Mouse (Mus musculus) mesoderm, embryonic 11.5 days (tissue): ENCODE results near the gene Fam187a.

ENCODE experiments used
- DNase-seq: peaks from one replicate; pipeline ENCODE4 v3.0.0-alpha.2; 2012; ENCODE audit warnings: low read depth, low spot score

Gene Fam187a

GRCm38 (mm10) chr11:102884616-102885219 is at the start of gene Fam187a:
Fam187a (plus strand) TSS chr11:102885169.
- no peak for DNase-seq

- DNase-seq, result no peak
These were observed 49.4 kb upstream of the Fam187a start, which contains the start of gene Higd1b for GRCm38 (mm10) chr11:102835549-102835948. Higd1b (plus strand) TSS chr11:102835849.

GRCm38 (mm10) chr11:102836146-102836545 is 48.8 kb upstream of the Fam187a start:
- no peak for DNase-seq

- no peak for DNase-seq
These were observed 47.6 kb upstream of the Fam187a start for GRCm38 (mm10) chr11:102837385-102837784.

DNA sequence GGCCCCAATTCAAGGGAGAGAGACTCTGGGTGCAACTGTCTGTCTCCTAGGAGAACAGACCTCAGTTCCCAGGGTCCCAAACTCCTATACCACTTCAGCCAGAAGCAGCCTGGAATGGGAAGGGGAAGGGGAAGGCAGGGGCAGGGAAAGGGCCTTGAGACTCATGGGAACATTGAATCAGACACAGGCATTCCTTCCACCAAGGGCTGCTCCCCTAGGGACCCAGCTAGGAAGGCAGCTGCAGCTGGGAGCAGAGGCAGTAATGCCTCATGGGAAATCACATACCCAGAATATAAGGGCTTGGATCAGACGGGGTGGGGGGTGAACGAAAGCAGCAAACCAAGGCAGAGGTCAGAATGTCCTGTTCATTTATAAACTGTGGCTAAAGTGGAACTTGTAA is 46.8 kb upstream of the Fam187a start:
- DNase-seq, result no peak

DNA sequence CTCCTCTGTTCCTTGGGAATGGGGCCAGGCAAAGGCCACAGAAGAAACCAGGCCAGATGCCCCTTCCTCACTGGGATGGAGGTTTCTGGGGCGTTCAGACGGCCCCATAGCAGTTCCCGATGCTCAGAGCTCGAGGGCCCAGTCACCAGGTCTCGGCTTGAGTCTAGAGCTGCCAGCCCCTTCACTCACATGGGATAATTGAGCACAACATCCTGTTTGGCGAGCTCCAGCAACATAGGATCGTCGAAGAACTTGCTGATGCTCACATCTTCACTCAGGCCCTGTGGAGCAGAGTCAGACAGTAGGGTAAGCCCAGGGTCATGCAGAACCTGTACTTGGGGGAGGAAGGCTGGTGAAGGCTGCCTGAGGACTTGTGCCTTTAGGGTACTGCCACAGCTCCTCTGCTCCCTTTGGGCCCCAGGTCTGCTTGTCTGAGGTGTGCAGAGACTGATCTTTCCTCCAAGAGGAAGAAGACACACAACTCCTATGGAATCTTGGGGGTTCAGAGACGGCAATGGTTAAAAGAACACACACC is 46.3 kb upstream of the Fam187a start:
- DNase-seq, result no peak

DNA sequence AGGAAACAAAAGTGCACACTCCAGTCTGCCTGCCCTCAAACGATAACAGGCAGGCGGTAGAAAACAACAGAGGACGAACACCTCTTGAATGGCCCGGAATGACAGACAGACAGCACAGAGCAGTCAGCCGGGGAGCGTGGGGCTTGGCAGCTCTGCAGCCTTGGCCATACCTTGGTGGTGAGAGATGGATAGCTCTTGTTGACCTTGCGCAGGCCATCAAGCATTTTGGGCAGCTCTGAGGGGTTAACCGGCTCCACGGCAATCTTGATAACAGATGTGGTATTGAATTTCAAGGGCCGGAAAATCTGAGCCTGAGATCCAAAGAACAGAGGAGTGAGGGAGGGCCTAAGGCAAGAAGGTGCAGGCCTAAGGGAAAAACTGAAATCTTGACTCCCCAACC is 39.0 kb upstream of the Fam187a start:
- no peak for DNase-seq

DNA sequence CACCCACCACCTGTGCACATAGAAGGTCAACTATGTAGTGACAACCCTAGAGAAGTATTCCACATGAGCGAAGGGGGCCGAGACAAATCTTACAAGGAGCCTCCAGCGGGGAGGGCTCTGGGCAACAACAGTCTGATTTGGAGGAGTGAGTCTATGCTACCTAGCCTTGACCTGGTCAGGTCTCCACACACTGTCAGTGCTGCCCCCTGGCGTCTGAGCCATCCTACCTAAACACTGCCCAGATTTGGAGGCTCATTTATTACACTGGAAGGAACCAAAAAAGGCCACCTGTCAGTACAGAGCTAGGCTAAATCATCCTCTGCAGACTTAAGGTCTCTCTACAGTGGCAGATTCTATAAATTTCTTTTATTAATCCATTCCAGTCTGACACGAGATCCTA is 33.1 kb upstream of the Fam187a start:
- DNase-seq, result peak; percentile 65

- DNase-seq, result no peak
These were observed 31.2 kb upstream of the Fam187a start for GRCm38 (mm10) chr11:102853760-102854159.

GRCm38 (mm10) chr11:102855941-102856340 is 29.0 kb upstream of the Fam187a start:
- DNase-seq, result peak; percentile 34

DNA sequence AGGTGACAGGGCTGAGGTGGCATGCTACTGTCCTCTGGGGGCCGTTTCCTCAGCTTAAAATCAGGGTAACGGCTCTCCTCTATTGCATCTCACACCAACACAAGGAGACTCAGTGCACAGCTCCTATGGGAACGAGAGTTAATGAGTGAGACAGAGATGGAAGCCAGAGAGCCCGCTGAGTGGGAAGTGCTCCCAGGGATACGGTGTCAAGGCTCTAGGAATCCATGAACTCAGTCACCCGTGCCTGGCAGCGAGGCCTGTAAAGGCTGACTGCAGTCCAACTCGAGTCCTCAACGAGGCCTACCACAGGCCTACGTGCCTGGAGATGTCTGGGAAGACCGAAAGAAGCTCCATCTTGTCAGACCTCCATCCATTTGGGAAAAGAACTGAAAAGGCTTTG is 26.0 kb upstream of the Fam187a start:
- DNase-seq, result no peak

- DNase-seq, result no peak
These were observed 25.0 kb upstream of the Fam187a start for GRCm38 (mm10) chr11:102859933-102860332.

DNA sequence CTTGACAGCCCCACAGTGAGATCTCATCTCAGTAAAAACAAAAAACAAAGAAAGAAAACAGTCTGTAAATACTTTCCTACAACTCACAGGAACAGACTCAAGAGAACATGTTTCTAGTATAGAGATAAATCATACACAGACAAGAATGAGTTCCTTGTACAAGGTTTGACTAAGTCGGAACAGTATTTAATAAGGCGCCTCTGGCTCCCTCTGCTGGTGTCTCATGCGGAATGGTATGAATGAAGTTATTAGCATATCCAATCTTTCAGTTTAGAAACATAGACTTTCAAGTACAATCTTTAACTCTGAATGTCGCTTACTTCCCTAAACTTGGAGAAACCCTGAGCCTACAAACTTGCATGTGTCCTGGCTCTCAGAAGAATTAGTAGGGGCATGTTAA is 20.7 kb upstream of the Fam187a start:
- peak; percentile 77 for DNase-seq

- DNase-seq, result no peak
These were observed 10.1 kb upstream of the Fam187a start for GRCm38 (mm10) chr11:102874801-102875334.

- DNase-seq, result no peak
These were observed 5.4 kb upstream of the Fam187a start for GRCm38 (mm10) chr11:102879558-102879957.

GRCm38 (mm10) chr11:102880585-102881313 is 4.2 kb upstream of the Fam187a start, which contains the start of the genes Eftud2 and Ccdc103:
Eftud2 (minus strand) TSS chr11:102880985.
Ccdc103 (plus strand) TSS chr11:102881204.
- peak; percentile 92 for DNase-seq

DNA sequence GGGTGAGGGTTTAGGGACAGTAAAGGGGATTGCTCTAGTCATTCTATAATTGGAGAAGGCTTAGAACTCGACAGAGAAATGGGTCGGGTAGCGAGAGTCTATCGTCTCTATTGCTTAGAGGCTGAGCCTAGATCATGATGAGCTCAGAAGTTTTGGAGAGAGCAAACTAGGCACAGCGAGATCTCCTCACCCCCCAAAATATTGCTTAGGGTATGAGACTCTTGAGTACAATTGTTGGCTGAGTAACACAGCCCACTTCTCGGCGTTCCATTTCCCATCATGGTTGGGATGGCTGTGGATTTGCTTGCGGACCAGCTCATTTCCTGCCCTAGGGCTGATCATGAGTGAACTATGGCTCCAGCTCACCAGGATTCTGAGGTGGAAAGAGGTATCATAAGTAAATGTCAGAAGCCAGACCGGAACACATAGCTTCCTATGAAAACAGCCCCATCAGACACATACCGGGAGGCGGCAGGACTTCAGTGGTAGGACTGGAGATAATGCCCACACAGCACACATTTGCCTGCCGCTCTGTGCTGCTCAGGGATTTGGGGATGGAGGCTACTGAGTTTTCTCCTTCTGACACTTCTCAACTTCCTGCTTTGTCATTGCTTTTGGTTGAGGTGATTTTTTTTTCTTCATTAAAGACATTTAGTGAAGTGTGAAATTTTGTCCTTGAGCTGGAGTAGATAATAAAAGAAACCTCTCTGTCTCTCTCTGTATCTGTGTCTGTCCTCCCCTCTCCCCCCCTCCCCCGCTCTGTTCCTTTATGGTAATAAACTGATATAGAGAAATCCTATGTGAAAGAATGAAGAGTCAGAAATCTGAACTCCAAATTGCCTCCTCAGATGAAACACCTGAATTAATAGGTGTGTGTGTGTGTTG is 3.4 kb upstream of the Fam187a start:
- DNase-seq, result no peak

DNA sequence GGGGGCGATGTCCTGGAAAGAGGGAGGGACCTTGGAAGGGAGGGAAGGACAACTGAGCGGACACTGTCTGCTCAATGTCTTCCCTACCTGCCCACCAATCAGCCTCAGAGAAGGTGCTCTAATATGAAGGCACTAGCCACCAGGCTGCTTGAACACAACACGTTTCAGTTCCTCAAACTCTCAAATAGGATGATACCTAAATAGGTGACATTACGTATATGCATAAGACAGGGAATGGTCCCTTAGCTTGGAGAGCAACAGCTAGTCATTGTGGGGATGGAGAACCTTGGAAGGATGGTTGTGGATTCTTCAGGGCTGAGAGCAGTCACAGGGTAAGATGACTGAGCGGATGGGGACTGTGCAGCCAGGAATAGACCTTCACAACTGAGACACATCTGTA is 2.5 kb downstream of the Fam187a start:
- DNase-seq, result no peak

DNA sequence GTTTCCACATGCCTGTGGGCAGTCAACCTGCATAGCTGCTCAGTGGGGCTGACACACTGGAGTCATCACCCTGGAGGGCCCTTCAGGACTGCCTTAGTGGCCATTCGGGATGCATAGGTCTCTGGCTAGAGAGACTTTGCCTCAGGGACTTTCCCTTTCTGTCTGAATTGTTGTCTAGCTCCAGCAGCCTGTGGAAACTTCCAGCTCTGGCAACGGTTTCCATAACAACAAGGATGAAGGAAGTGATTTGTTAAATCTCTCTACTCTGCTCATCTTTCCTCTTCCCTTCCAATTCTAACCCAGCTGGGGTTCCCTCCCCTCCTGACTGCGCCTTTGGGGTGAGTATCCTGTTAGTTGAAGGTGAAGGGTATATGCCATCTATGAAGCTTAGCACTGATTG is 3.2 kb downstream of the Fam187a start:
- no peak for DNase-seq

DNA sequence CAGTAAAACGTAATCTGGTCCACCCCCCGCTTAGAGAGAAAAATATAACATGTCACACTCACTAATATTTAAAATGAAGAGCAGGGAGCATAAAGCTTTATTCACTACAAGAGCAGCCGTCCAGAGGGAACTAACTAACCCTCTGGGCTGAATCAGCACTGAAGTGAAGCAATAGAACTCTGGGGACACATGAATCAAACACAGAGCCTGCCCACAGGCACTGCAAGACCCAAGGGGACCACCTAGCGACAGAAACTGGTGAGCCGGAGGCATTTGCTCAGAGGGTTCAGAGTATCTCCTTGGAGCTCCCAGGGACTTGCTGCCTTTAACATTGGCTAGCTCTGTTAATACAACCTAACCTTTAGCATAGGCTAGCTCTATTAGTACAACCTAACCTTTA is 5.1 kb downstream of the Fam187a start:
- peak; percentile 44 for DNase-seq

DNA sequence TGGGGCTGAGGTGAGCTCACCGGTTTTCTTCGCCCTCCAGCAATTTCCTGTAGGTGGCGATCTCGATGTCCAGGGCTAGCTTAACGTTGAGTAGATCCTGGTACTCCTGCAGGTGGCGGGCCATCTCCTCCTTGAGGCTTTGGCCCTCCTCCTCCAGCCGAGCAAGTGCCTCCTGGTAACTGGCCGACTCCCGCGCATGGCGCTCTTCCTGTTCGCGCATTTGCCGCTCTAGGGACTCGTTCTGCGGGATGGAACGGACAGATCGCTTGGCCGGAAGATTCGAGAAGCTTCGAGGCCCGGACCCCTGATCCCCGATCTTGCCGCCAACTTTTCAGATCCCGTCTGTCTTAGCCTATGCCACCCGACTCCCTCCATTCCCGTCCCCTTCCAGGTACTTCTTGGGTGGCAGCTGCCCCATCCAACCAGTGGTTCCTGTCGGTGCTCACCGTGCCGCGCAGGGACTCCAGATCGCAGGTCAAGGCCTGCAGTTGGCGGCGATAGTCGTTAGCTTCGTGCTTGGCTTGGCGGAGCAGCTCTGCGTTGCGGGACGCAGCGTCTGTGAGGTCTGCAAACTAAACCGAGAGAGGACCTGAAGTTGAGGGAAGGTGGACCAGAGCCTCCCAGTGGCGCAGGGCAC is 8.2 kb downstream of the Fam187a start:
- DNase-seq, result peak; percentile 79
